Mouse (Mus musculus) left cerebral cortex, adult 8-10 months (tissue): ENCODE results near the gene Lpar5. TPM values are rescaled to one million over a fixed set of nuclear protein-coding genes. Genes with fewer than 3 reads are reported as not detected.
A peak's percentile ranks its signal among the peaks of the same experiment; 100 is the strongest.

Experiments used
- DNase-seq, 2 experiments: peaks; one replicate each; pipeline ENCODE4 v3.0.0; 2022; ENCODE audit warnings: low spot score in 2 of 2
- microRNA-seq, 2 experiments: library from miRNA; unstranded; fragments of <30 nt; microRNA quantifications; one replicate each; pipeline ENCODE4 v1.2.0; 2022
- total RNA-seq, 4 experiments: library from RNA; stranded (reverse); gene quantifications; 2 replicates each; pipeline ENCODE4 v1.2.4; 2022

Gene Lpar5
- total RNA-seq, 4 experiments from 2014 or later = 0.44 to 1.9 (median 0.82) TPM

DNA sequence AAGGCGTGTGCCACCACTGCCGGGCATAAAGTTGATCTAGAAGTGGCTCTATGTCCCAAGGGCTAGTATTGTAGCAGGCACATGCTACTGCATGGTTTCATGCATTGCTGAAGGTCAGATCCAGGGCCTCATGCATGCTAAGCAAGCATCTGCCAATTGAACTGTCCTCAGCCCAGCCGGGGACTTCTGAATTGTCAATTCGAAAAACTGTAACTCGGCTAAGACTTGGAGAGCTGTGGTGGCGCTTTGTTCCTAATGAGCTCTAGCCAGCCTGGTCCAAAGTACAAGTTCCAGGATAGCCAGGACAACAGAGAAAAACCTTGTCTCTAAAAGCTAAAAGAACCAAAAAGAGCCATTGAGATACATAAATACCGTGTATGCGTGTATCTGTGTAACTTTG is 51.7 kb downstream of the Lpar5 start:
- no peak for DNase-seq

DNA sequence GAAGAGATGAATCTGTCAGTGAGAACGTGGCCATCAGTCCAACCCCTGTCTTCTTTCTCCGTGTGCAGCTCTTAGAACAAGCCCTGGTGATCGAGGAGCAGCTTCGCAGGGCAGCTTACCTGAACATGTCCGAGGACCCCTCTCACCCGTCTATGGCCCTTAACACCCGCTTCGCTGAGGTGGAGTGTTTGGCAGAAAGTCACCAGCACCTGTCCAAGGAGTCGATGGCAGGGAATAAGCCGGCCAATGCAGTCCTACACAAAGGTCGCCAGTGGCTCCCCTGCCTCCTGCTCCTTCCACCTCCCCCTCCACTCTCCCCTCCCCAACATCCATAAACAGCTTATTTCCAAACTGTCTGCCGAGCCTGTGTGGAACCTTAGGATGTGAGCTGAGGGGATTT is 61.0 kb downstream of the Lpar5 start:
- no peak for DNase-seq

DNA sequence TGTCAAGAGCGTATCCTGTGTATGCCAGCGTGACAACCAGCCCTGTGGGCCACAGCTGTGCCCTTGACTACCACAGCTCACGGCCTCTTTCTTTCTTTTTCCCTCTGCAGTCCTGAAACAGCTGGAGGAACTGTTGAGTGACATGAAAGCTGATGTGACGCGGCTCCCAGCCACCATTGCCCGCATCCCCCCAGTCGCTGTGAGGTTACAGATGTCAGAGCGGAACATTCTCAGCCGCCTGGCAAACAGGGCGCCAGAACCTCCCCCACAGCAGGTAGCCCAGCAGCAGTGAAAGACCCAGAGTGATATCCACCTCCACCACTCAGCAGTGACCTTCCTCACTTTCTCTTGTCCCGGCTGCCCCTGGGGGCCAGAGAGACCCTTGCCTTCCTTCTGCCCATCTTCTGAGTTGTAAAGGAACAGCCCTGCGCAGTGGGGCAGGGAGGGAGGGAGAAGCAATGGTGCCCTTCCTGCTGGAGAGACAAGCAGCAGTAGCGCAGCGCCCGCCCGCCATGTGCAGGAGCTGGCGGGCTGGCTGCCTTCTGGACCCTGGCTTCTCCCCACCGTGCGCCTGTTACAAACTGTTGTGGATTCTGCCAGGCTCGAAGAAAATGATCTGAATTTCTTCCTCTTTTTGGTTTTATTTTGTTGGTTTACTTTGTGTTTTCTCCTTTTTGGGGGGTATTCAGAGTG is 62.1 kb downstream of the Lpar5 start:
- DNase-seq = no peak

DNA sequence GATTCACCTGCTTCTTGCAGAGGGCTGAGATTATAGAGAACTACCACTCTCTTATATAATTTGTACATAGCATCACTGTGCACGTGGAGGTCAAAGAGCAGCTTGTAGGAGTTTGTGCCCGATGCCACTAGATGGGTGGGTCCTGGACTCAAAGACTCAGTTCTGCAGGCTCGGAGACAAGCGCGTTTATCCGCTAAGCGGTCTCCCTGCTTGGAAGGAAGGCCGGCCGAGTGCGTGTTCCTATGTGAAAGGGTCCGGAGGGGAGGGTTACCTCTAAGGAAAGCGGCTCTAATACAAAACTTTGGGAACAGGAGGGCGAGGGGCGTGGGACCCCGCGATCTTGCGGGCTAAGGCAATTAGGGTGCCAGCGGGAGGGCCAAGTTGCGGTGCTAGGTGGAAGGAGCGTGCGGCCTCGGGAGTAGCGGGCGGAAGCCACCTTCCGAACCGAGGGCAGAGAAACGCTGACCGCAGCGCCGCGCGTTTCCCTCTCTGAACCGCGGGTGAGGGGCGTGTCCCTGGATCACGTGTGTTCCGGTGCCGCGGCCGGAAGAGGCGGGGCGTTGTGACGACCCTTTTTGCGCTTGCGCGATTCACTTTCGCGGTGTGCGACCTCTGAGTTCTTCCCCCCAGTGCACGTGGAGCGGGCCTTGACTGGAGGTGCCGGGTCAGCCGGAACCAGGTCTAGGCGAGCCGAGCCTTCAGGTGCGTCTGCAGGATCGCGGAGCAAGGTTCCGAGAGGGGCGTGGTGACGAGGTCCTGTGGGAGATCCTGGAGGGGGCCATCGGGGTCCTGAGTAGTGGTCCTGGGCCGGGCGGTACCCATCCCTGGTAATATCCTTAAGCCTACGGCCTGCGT is 63.8 kb downstream of the Lpar5 start, which contains the start of gene Nop2:
Nop2 (plus strand) TSS at position 608 of the 855 bp plus-strand sequence.
- peak; percentile 55 to 76 for DNase-seq

Small RNAs within 50 kb of the gene (microRNA-seq; reads per million reads assigned to microRNA genes)
- gene Mir7045 = 1.1 to 4.2 reads per million in 2 experiments

Other genes starting within 250 kb of the Lpar5 start
- 100 to 1,000 TPM; 200 to 215 (median 204) TPM for gene Usp5, start 238.4 kb upstream of the Lpar5 start, total RNA-seq
- gene Cdca3, start 238.4 kb upstream of the Lpar5 start, total RNA-seq = 1 to 10 TPM in 1 of 4 experiments, under 1 TPM in 3; 0.49 to 1.0 (median 0.80) TPM
- gene Gnb3, start 227.6 kb upstream of the Lpar5 start, total RNA-seq = under 1 TPM in 3 of 4 experiments, not detected in 1; 0.20 to 0.87 (median 0.53) TPM
- gene P3h3, start 210.2 kb upstream of the Lpar5 start, total RNA-seq = 10 to 100 TPM; 18.5 to 25.6 (median 20.6) TPM
- 100 to 1,000 TPM; 202 to 224 (median 204) TPM for gene Gpr162, start 203.9 kb upstream of the Lpar5 start, total RNA-seq
- gene Cd4, start 179.7 kb upstream of the Lpar5 start, total RNA-seq = 10 to 100 TPM; 13.4 to 17.2 (median 15.9) TPM
- gene Lag3, start 156.2 kb upstream of the Lpar5 start, total RNA-seq = 10 to 100 TPM in 2 of 4 experiments, 1 to 10 TPM in 2; 2.4 to 12.6 (median 6.8) TPM
- 100 to 1,000 TPM; 915 to 964 (median 945) TPM for gene Ptms, start 147.8 kb upstream of the Lpar5 start, total RNA-seq
- gene Mlf2, start 136.5 kb upstream of the Lpar5 start, total RNA-seq = 100 to 1,000 TPM; 578 to 635 (median 620) TPM
- 100 to 1,000 TPM; 154 to 177 (median 165) TPM for gene Cops7a, start 102.4 kb upstream of the Lpar5 start, total RNA-seq
- gene Pianp, start 71.2 kb upstream of the Lpar5 start, total RNA-seq = 100 to 1,000 TPM; 146 to 232 (median 185) TPM
- gene Zfp384, start 58.8 kb upstream of the Lpar5 start, total RNA-seq = 10 to 100 TPM; 36.8 to 48.5 (median 40.5) TPM
- 10 to 100 TPM; 52.5 to 59.2 (median 54.2) TPM for gene Ing4, start 28.2 kb upstream of the Lpar5 start, total RNA-seq
- 10 to 100 TPM in 2 of 4 experiments, 1 to 10 TPM in 2; 8.6 to 12.1 (median 10.1) TPM for gene Acrbp, start 18.2 kb upstream of the Lpar5 start, total RNA-seq
- 100 to 1,000 TPM; 161 to 176 (median 173) TPM for gene Chd4, start 28.1 kb downstream of the Lpar5 start, total RNA-seq
- 10 to 100 TPM; 25.4 to 28.2 (median 27.2) TPM for gene Nop2, start 64.0 kb downstream of the Lpar5 start, total RNA-seq
- 10 to 100 TPM; 62.0 to 68.5 (median 66.4) TPM for gene Iffo1, start 77.3 kb downstream of the Lpar5 start, total RNA-seq
- gene Gapdh, start 98.5 kb downstream of the Lpar5 start, total RNA-seq = 1,000 to 10,000 TPM; 2,585 to 3,221 (median 2,921) TPM
- gene Ncapd2, start 123.8 kb downstream of the Lpar5 start, total RNA-seq = 10 to 100 TPM; 25.9 to 32.9 (median 30.5) TPM
- 10 to 100 TPM; 74.9 to 79.0 (median 77.2) TPM for gene Mrpl51, start 123.9 kb downstream of the Lpar5 start, total RNA-seq
- gene Vamp1, start 147.6 kb downstream of the Lpar5 start, total RNA-seq = 100 to 1,000 TPM; 127 to 156 (median 131) TPM
- gene Tapbpl, start 163.9 kb downstream of the Lpar5 start, total RNA-seq = 1 to 10 TPM; 4.3 to 7.0 (median 6.4) TPM
- gene Cd27, start 169.1 kb downstream of the Lpar5 start, total RNA-seq = under 1 TPM in 1 of 4 experiments, not detected in 3; 0.32 TPM
- gene Tuba3a, start 218.1 kb downstream of the Lpar5 start, total RNA-seq = not detected
- 10 to 100 TPM in 2 of 4 experiments, 1 to 10 TPM in 2; 7.7 to 11.9 (median 10.3) TPM for gene Ltbr, start 246.0 kb downstream of the Lpar5 start, total RNA-seq